Mouse (Mus musculus): Measurements from ENCODE around the gene Jph3.

Jph3 gene

DNA sequence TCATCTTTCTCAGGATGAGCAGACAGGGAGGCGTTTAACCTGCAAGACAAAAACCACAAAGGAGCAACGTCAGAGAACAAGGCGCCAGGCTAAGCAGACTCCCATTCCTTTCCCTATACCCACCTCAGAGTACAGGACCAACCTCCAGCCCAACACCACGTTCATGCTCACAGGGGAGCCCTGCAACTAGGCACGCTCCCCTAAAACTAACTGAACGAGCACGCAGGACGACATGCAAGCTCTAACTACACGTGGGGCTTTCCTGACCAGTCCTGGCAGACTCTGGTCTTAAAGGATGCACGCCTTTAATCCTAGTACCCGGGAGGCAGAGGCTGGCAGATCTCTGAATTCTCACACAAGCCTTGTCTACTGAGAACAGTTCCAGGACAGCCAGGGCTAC lies 91.9 kb downstream of the Jph3 start:
- Histone ChIP-seq H3K36me3 (ENCODE audit: control insufficient read depth, insufficient read depth, low read length, poor library complexity, severe bottlenecking) (peaks cover 2% of the 10 kb centered on the region; the same call in 1 of the 2 replicates), H3K27me3 (ENCODE audit: control insufficient read depth, insufficient read depth, low read length, poor library complexity, severe bottlenecking) (no peaks in the 10 kb centered on the region)
- no peak for DNase-seq (ENCODE audit: low read depth, low spot score)

DNA sequence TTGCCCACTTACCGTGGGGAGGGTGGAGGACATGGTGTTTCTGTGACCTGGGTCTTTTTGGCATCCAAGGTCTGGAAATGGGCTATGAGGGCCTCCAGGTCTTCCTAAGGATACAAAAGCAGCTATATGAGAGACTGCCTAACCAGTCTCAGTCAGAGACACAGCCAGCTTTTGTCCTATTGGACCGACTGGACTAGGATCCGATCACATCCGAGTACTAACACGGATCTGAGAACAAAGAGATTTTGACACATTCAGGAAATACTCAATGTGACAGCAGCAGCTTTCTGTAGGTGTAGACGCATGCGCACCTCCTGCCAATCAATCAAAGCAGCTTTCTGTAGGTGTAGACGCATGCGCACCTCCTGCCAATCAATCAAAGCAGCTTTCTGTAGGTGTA lies 92.3 kb downstream of the Jph3 start:
- H3K27me3 ChIP-seq (ENCODE audit: control insufficient read depth, insufficient read depth, low read length, poor library complexity, severe bottlenecking): no peaks in the 10 kb centered on the region
- peaks cover 2% of the 10 kb centered on the region; the same call in 1 of the 2 replicates for H3K36me3 ChIP-seq (ENCODE audit: control insufficient read depth, insufficient read depth, low read length, poor library complexity, severe bottlenecking)
- DNase-seq (ENCODE audit: low read depth, low spot score): no peak

- DNase-seq (ENCODE audit: low read depth, low spot score): no peak
- Histone ChIP-seq H3K36me3 (ENCODE audit: control insufficient read depth, insufficient read depth, low read length, poor library complexity, severe bottlenecking) (no peaks in the 10 kb centered on the region), H3K27me3 (ENCODE audit: control insufficient read depth, insufficient read depth, low read length, poor library complexity, severe bottlenecking) (no peaks in the 10 kb centered on the region)
Observed at GRCm38 (mm10) chr8:121827726-121828125, 98.3 kb downstream of the Jph3 start.

DNA sequence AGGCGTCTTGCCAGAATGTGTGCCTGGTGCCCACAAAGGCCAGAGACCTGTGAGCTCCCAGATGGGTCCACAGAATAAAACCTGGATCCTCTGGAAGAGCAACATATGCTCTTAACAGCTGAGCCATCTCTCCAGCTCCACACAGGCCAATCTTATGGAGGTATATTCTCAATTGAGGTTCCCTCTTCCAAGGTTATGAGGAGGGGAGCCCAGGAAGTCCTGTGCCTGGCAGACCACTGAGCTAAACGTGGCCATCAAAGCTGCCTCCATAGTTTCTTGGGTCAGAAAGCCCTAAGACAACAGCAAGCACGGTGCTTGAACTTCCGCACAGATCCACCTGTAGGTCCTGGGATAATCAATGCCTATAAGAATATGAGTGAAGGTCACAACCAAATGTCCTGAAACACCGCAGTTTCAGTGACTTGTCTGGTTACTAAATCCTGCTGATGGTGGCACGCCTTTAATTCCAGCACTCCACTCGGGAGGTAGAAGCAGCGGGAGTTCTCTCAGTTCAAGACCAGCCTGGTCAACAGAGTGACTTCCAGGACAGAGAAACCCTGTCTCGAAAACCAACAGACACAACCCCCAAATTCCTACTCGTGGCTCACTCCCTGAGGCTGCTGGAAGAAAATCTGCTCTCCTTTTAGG lies 99.1 kb downstream of the Jph3 start:
- Histone ChIP-seq H3K27me3 (ENCODE audit: control insufficient read depth, insufficient read depth, low read length, poor library complexity, severe bottlenecking) (no peaks in the 10 kb centered on the region), H3K36me3 (ENCODE audit: control insufficient read depth, insufficient read depth, low read length, poor library complexity, severe bottlenecking) (no peaks in the 10 kb centered on the region)
- no peak for DNase-seq (ENCODE audit: low read depth, low spot score)

GRCm38 (mm10) chr8:121829048-121829776 lies 99.8 kb downstream of the Jph3 start, which contains the start of gene Klhdc4:
Klhdc4 (minus strand) TSS chr8:121829569.
- DNase-seq (ENCODE audit: low read depth, low spot score): peak; percentile 92
- no peaks in the 10 kb centered on the region for H3K27me3 ChIP-seq (ENCODE audit: control insufficient read depth, insufficient read depth, low read length, poor library complexity, severe bottlenecking)
- H3K36me3 ChIP-seq (ENCODE audit: control insufficient read depth, insufficient read depth, low read length, poor library complexity, severe bottlenecking): no peaks in the 10 kb centered on the region

- no peak for DNase-seq (ENCODE audit: low read depth, low spot score)
- H3K36me3 ChIP-seq (ENCODE audit: control insufficient read depth, insufficient read depth, low read length, poor library complexity, severe bottlenecking): no peaks in the 10 kb centered on the region
- no peaks in the 10 kb centered on the region for H3K27me3 ChIP-seq (ENCODE audit: control insufficient read depth, insufficient read depth, low read length, poor library complexity, severe bottlenecking)
Observed at GRCm38 (mm10) chr8:121829777-121830362, 100.4 kb downstream of the Jph3 start.

GRCm38 (mm10) chr8:121832061-121832460 lies 102.6 kb downstream of the Jph3 start:
- H3K27me3 ChIP-seq (ENCODE audit: control insufficient read depth, insufficient read depth, low read length, poor library complexity, severe bottlenecking): no peaks in the 10 kb centered on the region
- no peak for DNase-seq (ENCODE audit: low read depth, low spot score)
- H3K36me3 ChIP-seq (ENCODE audit: control insufficient read depth, insufficient read depth, low read length, poor library complexity, severe bottlenecking): no peaks in the 10 kb centered on the region

GRCm38 (mm10) chr8:121832503-121832902 lies 103.1 kb downstream of the Jph3 start:
- no peaks in the 10 kb centered on the region for H3K27me3 ChIP-seq (ENCODE audit: control insufficient read depth, insufficient read depth, low read length, poor library complexity, severe bottlenecking)
- H3K36me3 ChIP-seq (ENCODE audit: control insufficient read depth, insufficient read depth, low read length, poor library complexity, severe bottlenecking): no peaks in the 10 kb centered on the region
- peak; percentile 80 for DNase-seq (ENCODE audit: low read depth, low spot score)

DNA sequence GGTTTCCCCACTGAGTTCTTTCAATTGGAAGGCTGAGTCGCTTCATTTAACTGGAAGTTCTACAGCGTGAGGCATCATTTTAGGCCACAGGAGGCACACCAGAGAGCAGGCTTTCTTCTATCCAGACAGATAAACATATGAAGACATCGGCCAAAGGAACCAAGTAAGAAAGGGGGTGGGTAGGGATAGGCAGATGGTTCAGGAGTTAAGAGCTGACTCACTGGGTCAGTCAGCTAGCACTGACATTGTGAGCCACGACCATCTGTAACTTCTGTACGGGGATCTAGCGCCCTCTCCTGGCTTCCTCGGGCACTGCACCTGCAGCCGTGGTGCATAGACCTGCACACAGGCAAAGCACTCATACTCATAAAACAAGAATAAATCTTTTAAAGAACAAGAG lies 111.8 kb downstream of the Jph3 start:
- Histone ChIP-seq H3K36me3 (ENCODE audit: control insufficient read depth, insufficient read depth, low read length, poor library complexity, severe bottlenecking) (no peaks in the 10 kb centered on the region), H3K27me3 (ENCODE audit: control insufficient read depth, insufficient read depth, low read length, poor library complexity, severe bottlenecking) (no peaks in the 10 kb centered on the region)
- peak; percentile 54 for DNase-seq (ENCODE audit: low read depth, low spot score)

GRCm38 (mm10) chr8:121842064-121842955 lies 112.9 kb downstream of the Jph3 start:
- no peak for DNase-seq (ENCODE audit: low read depth, low spot score)

GRCm38 (mm10) chr8:121843184-121843733 lies 113.8 kb downstream of the Jph3 start:
- DNase-seq (ENCODE audit: low read depth, low spot score): no peak
- Histone ChIP-seq H3K27me3 (ENCODE audit: control insufficient read depth, insufficient read depth, low read length, poor library complexity, severe bottlenecking) (no peaks in the 10 kb centered on the region), H3K36me3 (ENCODE audit: control insufficient read depth, insufficient read depth, low read length, poor library complexity, severe bottlenecking) (no peaks in the 10 kb centered on the region)

More at GRCm38 (mm10) chr8:121842064-121842955, 112.9 kb downstream of the Jph3 start:
- Histone ChIP-seq H3K27me3 (ENCODE audit: control insufficient read depth, insufficient read depth, low read length, poor library complexity, severe bottlenecking) (no peaks in the 10 kb centered on the region), H3K36me3 (ENCODE audit: control insufficient read depth, insufficient read depth, low read length, poor library complexity, severe bottlenecking) (no peaks in the 10 kb centered on the region)
